Mouse (Mus musculus) bone marrow, adult 2 months (tissue): ENCODE results near the gene Triml1. TPM values are rescaled to one million over a fixed set of nuclear protein-coding genes. Genes with fewer than 3 reads are reported as not detected.

ENCODE experiments used
- H3K27ac ChIP-seq: fragments of 200-500 bp; 2 replicates; pipeline ENCODE4 v1.5.1; 2012; ENCODE audit warnings: low read depth, mild to moderate bottlenecking, control low read depth, inconsistent platforms, low read length; ENCODE audit not compliant: control insufficient read depth, poor library complexity, insufficient read depth
- H3K4me1 ChIP-seq: fragments of 200-500 bp; 2 replicates; pipeline ENCODE4 v1.6.1; 2011; ENCODE audit warnings: low read length; ENCODE audit not compliant: control insufficient read depth, insufficient read depth
- H3K4me3 ChIP-seq: fragments of 200-500 bp; replicated peaks from 2 replicates; pipeline ENCODE3; 2011; ENCODE audit warnings: mild to moderate bottlenecking, low read depth, low read length, control low read depth; ENCODE audit not compliant: control insufficient read depth
- CTCF ChIP-seq: fragments of 200-500 bp; IDR thresholded peaks from 2 replicates; pipeline ENCODE4 v1.5.1; 2011; ENCODE audit warnings: low read length, control low read depth; ENCODE audit not compliant: control insufficient read depth, insufficient read depth
- POLR2A ChIP-seq: fragments of 200-500 bp; IDR thresholded peaks from 2 replicates; pipeline ENCODE4 v1.6.1; 2011; ENCODE audit warnings: low read depth, mild to moderate bottlenecking, control low read depth, low read length, borderline replicate concordance; ENCODE audit not compliant: control insufficient read depth
- WGBS: fragments of 180-500 bp; shearing (Covaris S2); methylation state at CpG from one replicate; pipeline ENCODE4 v1.1.7; 2018; 5-methylcytosine and 5-hydroxymethylcytosine counted together
- polyA plus RNA-seq: library from polyadenylated mRNA; stranded (reverse); fragments of >200 nt; gene quantifications from 2 replicates; pipeline ENCODE4 v1.2.4, GENCODE M21; 2011; ENCODE audit warnings: low replicate concordance; ENCODE audit not compliant: missing spikeins, insufficient read depth, insufficient read length

Gene Triml1
- not detected in 2 replicates for polyA plus RNA-seq

- TF ChIP-seq CTCF (no peak), POLR2A (no peak)
- Histone ChIP-seq H3K4me3 (no peak within 1 kb of the TSS), H3K4me1 (no peaks in the 10 kb centered on the region), H3K27ac (no peak within 1 kb of the TSS)
- WGBS, result 70% methylated on average over 2 of the region's 2 CpGs
Observed at GRCm38 (mm10) chr8:43141386-43141785, at the start of gene Triml1. Gene Triml1 (minus strand): TSS chr8:43141486.

- 65% methylated on average over 2 of the region's 2 CpGs for WGBS
- H3K4me1 ChIP-seq, result no peaks in the 10 kb centered on the region
- TF ChIP-seq POLR2A (no peak), CTCF (no peak)
- no peak overlapping the region for H3K4me3 ChIP-seq
- no peak overlapping the region for H3K27ac ChIP-seq
Observed at GRCm38 (mm10) chr8:43182281-43182680, 41.0 kb upstream of the Triml1 start.

GRCm38 (mm10) chr8:43180054-43180690 lies 38.9 kb upstream of the Triml1 start, which contains the start of gene Triml2:
Gene Triml2 (plus strand): TSS chr8:43180541.
- 85% methylated on average over 13 of the region's 13 CpGs for WGBS
- H3K4me3 ChIP-seq, result no peak within 1 kb of the TSS
- H3K4me1 ChIP-seq, result no peaks in the 10 kb centered on the region
- TF ChIP-seq POLR2A, result no peak
- TF ChIP-seq CTCF, result no peak
- H3K27ac ChIP-seq, result no peak within 1 kb of the TSS

GRCm38 (mm10) chr8:43179189-43179588 lies 37.9 kb upstream of the Triml1 start:
- 38% methylated on average over 4 of the region's 4 CpGs for WGBS
- no peak for TF ChIP-seq CTCF
- no peak for TF ChIP-seq POLR2A
- Histone ChIP-seq H3K4me3 (no peak overlapping the region), H3K4me1 (no peaks in the 10 kb centered on the region), H3K27ac (no peak overlapping the region)

GRCm38 (mm10) chr8:43178263-43178662 lies 37.0 kb upstream of the Triml1 start:
- 46% methylated on average over 3 of the region's 3 CpGs for WGBS
- no peaks in the 10 kb centered on the region for H3K4me1 ChIP-seq
- TF ChIP-seq POLR2A (no peak), CTCF (no peak)
- no peak overlapping the region for H3K27ac ChIP-seq
- H3K4me3 ChIP-seq, result no peak overlapping the region

GRCm38 (mm10) chr8:43176766-43177486 lies 35.6 kb upstream of the Triml1 start:
- no peaks in the 10 kb centered on the region for H3K4me1 ChIP-seq
- 81% methylated on average over 6 of the region's 6 CpGs for WGBS
- H3K27ac ChIP-seq, result no peak overlapping the region
- H3K4me3 ChIP-seq, result no peak overlapping the region
- TF ChIP-seq CTCF (no peak), POLR2A (no peak)

GRCm38 (mm10) chr8:43169249-43169755 lies 28.0 kb upstream of the Triml1 start:
- WGBS, result 80% methylated on average over 6 of the region's 6 CpGs
- no peaks in the 10 kb centered on the region for H3K4me1 ChIP-seq
- no peak overlapping the region for H3K4me3 ChIP-seq
- no peak overlapping the region for H3K27ac ChIP-seq
- TF ChIP-seq CTCF (no peak), POLR2A (no peak)

GRCm38 (mm10) chr8:43168083-43168482 lies 26.8 kb upstream of the Triml1 start:
- TF ChIP-seq POLR2A, result no peak
- WGBS, result 74% methylated on average over 4 of the region's 4 CpGs
- Histone ChIP-seq H3K27ac (no peak overlapping the region), H3K4me3 (no peak overlapping the region), H3K4me1 (no peaks in the 10 kb centered on the region)
